Mouse (Mus musculus) MN1 (cell line): ENCODE measurements at regions not wholly inside any gene's neighbourhood (a gene's known extent, or its start where the extent isn't known, plus 50 kb on each side); places are given as distances from the start of the nearest gene placed in this dataset.
A peak's percentile ranks its signal among the peaks of the same experiment; 100 is the strongest.

Source experiments
- DNase-seq: peaks from one replicate; pipeline ENCODE4 v3.0.0-alpha.2; 2016; ENCODE audit warnings: low spot score

- no peak for DNase-seq
These were observed 174.6 kb upstream of the Srrm4 start for GRCm38 (mm10) chr5:116766261-116766660.

- no peak for DNase-seq
These were observed 169.7 kb upstream of the Srrm4 start for GRCm38 (mm10) chr5:116761323-116761722.

- no peak for DNase-seq
These were observed 167.1 kb upstream of the Srrm4 start for GRCm38 (mm10) chr5:116758687-116759086.

- no peak for DNase-seq
These were observed 161.3 kb upstream of the Srrm4 start for GRCm38 (mm10) chr5:116752941-116753340.

- DNase-seq: no peak
These were observed 160.5 kb upstream of the Srrm4 start for GRCm38 (mm10) chr5:116752096-116752495.

GRCm38 (mm10) chr5:116745776-116746175 lies 154.2 kb upstream of the Srrm4 start:
- no peak for DNase-seq

GRCm38 (mm10) chr5:116744389-116744788 lies 152.8 kb upstream of the Srrm4 start:
- peak; percentile 91 for DNase-seq

- DNase-seq: no peak
These were observed 144.0 kb upstream of the Srrm4 start for GRCm38 (mm10) chr5:116735622-116736021.

GRCm38 (mm10) chr5:116731509-116731908 lies 139.9 kb upstream of the Srrm4 start:
- no peak for DNase-seq

GRCm38 (mm10) chr5:116719200-116719599 lies 127.6 kb upstream of the Srrm4 start:
- no peak for DNase-seq

GRCm38 (mm10) chr5:116714256-116714655 lies 122.6 kb upstream of the Srrm4 start:
- DNase-seq: no peak

GRCm38 (mm10) chr5:116712056-116712455 lies 120.4 kb upstream of the Srrm4 start:
- no peak for DNase-seq

- DNase-seq: no peak
These were observed 116.9 kb upstream of the Srrm4 start for GRCm38 (mm10) chr5:116708505-116708904.

- DNase-seq: no peak
These were observed 70.8 kb upstream of the Srrm4 start for GRCm38 (mm10) chr5:116662466-116662865.

- DNase-seq: peak; percentile 10
These were observed 70.2 kb upstream of the Srrm4 start for GRCm38 (mm10) chr5:116661851-116662250.

- DNase-seq: peak; percentile 18
These were observed 63.1 kb upstream of the Srrm4 start for GRCm38 (mm10) chr5:116654486-116655420.
